Mouse (Mus musculus) left cerebral cortex, postnatal 36 days (tissue): ENCODE results near the gene G430095P16Rik. TPM values are rescaled to one million over a fixed set of nuclear protein-coding genes. Genes with fewer than 3 reads are reported as not detected.

Source experiments
- DNase-seq, 2 experiments: peaks; one replicate each; pipeline ENCODE4 v3.0.0; 2021 to 2022; ENCODE audit warnings: low spot score in 2 of 2, mixed read lengths in 1 of 2
- intact Hi-C: fragments of 180-260 bp; cut with DNase I; formaldehyde crosslinking; loops from one replicate; pipeline ENCODE4 v1.15.1; 2025
- total RNA-seq, 2 experiments: library from RNA; stranded (reverse); gene quantifications; 2 replicates each; pipeline ENCODE4 v1.2.3; 2021

G430095P16Rik gene
- total RNA-seq, 2 experiments from 2014 or later = not detected

- no peak for DNase-seq
- intact Hi-C loops = no loop called here
Observed at GRCm38 (mm10) chr8:84760901-84761300, 38.1 kb downstream of the G430095P16Rik start.

GRCm38 (mm10) chr8:84764100-84764499, 41.3 kb downstream of the G430095P16Rik start:
- intact Hi-C loops = loop anchor here (2.0 kb wide), 1 partner anchor 15 kb away; no protein-coding TSS in a partner anchor
- DNase-seq = no peak

- intact Hi-C loops = loop anchor here (2.0 to 5.0 kb wide), 2 partner anchors 16 to 37 kb away; partner anchors contain the start of gene Nfix
- DNase-seq = no peak
Observed at GRCm38 (mm10) chr8:84764870-84765495, 42.2 kb downstream of the G430095P16Rik start.

GRCm38 (mm10) chr8:84765629-84766028, 42.8 kb downstream of the G430095P16Rik start:
- no peak for DNase-seq
- intact Hi-C loops = loop anchor here (2.0 to 5.0 kb wide), 2 partner anchors 17 to 37 kb away; partner anchors contain the start of gene Nfix

GRCm38 (mm10) chr8:84766422-84766821, 43.6 kb downstream of the G430095P16Rik start:
- no peak for DNase-seq
- intact Hi-C loops = loop anchor here (5.0 kb wide), 1 partner anchor 36 kb away; the partner anchor contains the start of gene Nfix

- DNase-seq = no peak
- intact Hi-C loops = loop anchor here (5.0 kb wide), 1 partner anchor 35 kb away; the partner anchor contains the start of gene Nfix
Observed at GRCm38 (mm10) chr8:84767221-84767620, 44.4 kb downstream of the G430095P16Rik start.

GRCm38 (mm10) chr8:84768343-84769095, 45.7 kb downstream of the G430095P16Rik start:
- DNase-seq = no peak
- intact Hi-C loops = loop anchor here (5.0 kb wide), 1 partner anchor 34 kb away; the partner anchor contains the start of gene Nfix

GRCm38 (mm10) chr8:84769324-84769723, 46.5 kb downstream of the G430095P16Rik start:
- no peak for DNase-seq
- intact Hi-C loops = loop anchor here (5.0 kb wide), 1 partner anchor 33 kb away; the partner anchor contains the start of gene Nfix

- intact Hi-C loops = loop anchor here (5.0 kb wide), 1 partner anchor 42 kb away; no protein-coding TSS in a partner anchor
- no peak for DNase-seq
Observed at GRCm38 (mm10) chr8:84770100-84770953, 47.5 kb downstream of the G430095P16Rik start.

- intact Hi-C loops = loop anchor here (5.0 kb wide), 1 partner anchor 41 kb away; no protein-coding TSS in a partner anchor
- no peak for DNase-seq
Observed at GRCm38 (mm10) chr8:84771000-84771687, 48.3 kb downstream of the G430095P16Rik start.

GRCm38 (mm10) chr8:84771941-84772378, 49.2 kb downstream of the G430095P16Rik start:
- DNase-seq = peak in 1 of 2 experiments; percentile 65
- intact Hi-C loops = loop anchor here (5.0 kb wide), 1 partner anchor 40 kb away; no protein-coding TSS in a partner anchor

GRCm38 (mm10) chr8:84772628-84773027, 49.8 kb downstream of the G430095P16Rik start:
- DNase-seq = no peak
- intact Hi-C loops = loop anchor here (5.0 kb wide), 1 partner anchor 40 kb away; no protein-coding TSS in a partner anchor

- no peak for DNase-seq
- intact Hi-C loops = loop anchor here (5.0 kb wide), 1 partner anchor 39 kb away; no protein-coding TSS in a partner anchor
Observed at GRCm38 (mm10) chr8:84773304-84773703, 50.5 kb downstream of the G430095P16Rik start.

- peak; percentile 82 to 85 for DNase-seq
- intact Hi-C loops = loop anchor here (5.0 kb wide), 1 partner anchor 38 kb away; no protein-coding TSS in a partner anchor
Observed at GRCm38 (mm10) chr8:84773833-84774232, 51.0 kb downstream of the G430095P16Rik start.

GRCm38 (mm10) chr8:84774473-84774911, 51.7 kb downstream of the G430095P16Rik start:
- intact Hi-C loops = loop anchor here (5.0 kb wide), 1 partner anchor 38 kb away; no protein-coding TSS in a partner anchor
- peak in 1 of 2 experiments; percentile 73 for DNase-seq

GRCm38 (mm10) chr8:84775105-84775591, 52.3 kb downstream of the G430095P16Rik start:
- peak in 1 of 2 experiments; percentile 82 for DNase-seq
- intact Hi-C loops = loop anchor here (1.0 kb wide), 1 partner anchor 19 kb away; no protein-coding TSS in a partner anchor

GRCm38 (mm10) chr8:84775621-84776113, 52.9 kb downstream of the G430095P16Rik start:
- intact Hi-C loops = loop anchor here (1.0 kb wide), 1 partner anchor 19 kb away; no protein-coding TSS in a partner anchor
- no peak for DNase-seq
